Mouse (Mus musculus): ENCODE data around the gene Kcnn4. TPM values are rescaled to one million over a fixed set of nuclear protein-coding genes. Genes with fewer than 3 reads are reported as not detected.

Gene Kcnn4
- polyA plus RNA-seq, 1 experiment = 102 TPM

DNA sequence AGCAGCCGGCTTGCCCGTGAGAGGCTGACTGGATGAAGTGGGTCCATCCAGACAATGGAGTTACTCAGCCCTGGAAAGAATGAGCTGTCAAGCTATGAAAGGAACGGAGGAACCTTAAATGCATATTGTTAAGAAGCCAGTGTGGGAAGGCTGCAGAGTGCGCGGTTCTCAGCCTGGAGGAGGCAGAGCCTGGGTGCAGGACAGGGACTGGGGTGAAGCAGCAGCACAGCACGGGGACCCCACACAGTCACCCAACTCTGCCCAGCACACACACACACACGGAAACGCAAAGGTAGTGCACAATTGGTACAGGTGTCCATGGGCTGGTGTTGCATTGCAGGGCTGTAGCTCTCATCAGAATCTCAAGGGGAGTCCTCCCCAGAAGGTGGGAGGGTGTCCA lies 49.5 kb downstream of the Kcnn4 start:
- Histone ChIP-seq H3K27me3 (ENCODE audit: control insufficient read depth, insufficient read depth, low read length) (no peaks in the 10 kb centered on the region), H3K4me3 (ENCODE audit: extremely low read depth, insufficient read depth, insufficient read length) (no peak overlapping the region), H3K36me3 (ENCODE audit: control insufficient read depth, insufficient read depth, low read length) (peaks cover 24% of the 10 kb centered on the region), H3K27ac (ENCODE audit: insufficient read depth, low read length) (no peak overlapping the region), H3K4me1 (ENCODE audit: control insufficient read depth, insufficient read depth, insufficient read length) (peaks cover 1% of the 10 kb centered on the region; the same call in 1 of the 2 replicates)
- DNase-seq (ENCODE audit: low read depth in 1 of 2, low spot score in 2 of 2) = no peak
- no peak for TF ChIP-seq CTCF (IDR thresholded peaks at IDR 0.05; ENCODE audit: extremely low read depth, insufficient read depth, insufficient read length, insufficient replicate concordance)
- no peak for TF ChIP-seq POLR2A (IDR thresholded peaks at IDR 0.05; ENCODE audit: low read depth, low read length)
- 93% methylated on average over 8 of the region's 8 CpGs for WGBS

- Histone ChIP-seq H3K36me3 (ENCODE audit: control insufficient read depth, insufficient read depth, low read length) (peaks cover 24% of the 10 kb centered on the region), H3K27ac (ENCODE audit: insufficient read depth, low read length) (no peak overlapping the region), H3K4me1 (ENCODE audit: control insufficient read depth, insufficient read depth, insufficient read length) (no peaks in the 10 kb centered on the region), H3K27me3 (ENCODE audit: control insufficient read depth, insufficient read depth, low read length) (no peaks in the 10 kb centered on the region), H3K4me3 (ENCODE audit: extremely low read depth, insufficient read depth, insufficient read length) (no peak overlapping the region)
- no peak for DNase-seq (ENCODE audit: low read depth in 1 of 2, low spot score in 2 of 2)
- no peak for TF ChIP-seq POLR2A (IDR thresholded peaks at IDR 0.05; ENCODE audit: low read depth, low read length)
- no peak for TF ChIP-seq CTCF (IDR thresholded peaks at IDR 0.05; ENCODE audit: extremely low read depth, insufficient read depth, insufficient read length, insufficient replicate concordance)
- WGBS = 95% methylated on average over 7 of the region's 7 CpGs
Observed at GRCm38 (mm10) chr7:24421648-24422047, 51.6 kb downstream of the Kcnn4 start.

GRCm38 (mm10) chr7:24422251-24422650 lies 52.2 kb downstream of the Kcnn4 start:
- Histone ChIP-seq H3K4me3 (ENCODE audit: extremely low read depth, insufficient read depth, insufficient read length) (no peak overlapping the region), H3K4me1 (ENCODE audit: control insufficient read depth, insufficient read depth, insufficient read length) (no peaks in the 10 kb centered on the region), H3K27ac (ENCODE audit: insufficient read depth, low read length) (no peak overlapping the region), H3K36me3 (ENCODE audit: control insufficient read depth, insufficient read depth, low read length) (peaks cover 24% of the 10 kb centered on the region), H3K27me3 (ENCODE audit: control insufficient read depth, insufficient read depth, low read length) (no peaks in the 10 kb centered on the region)
- TF ChIP-seq POLR2A (IDR thresholded peaks at IDR 0.05; ENCODE audit: low read depth, low read length) (no peak), CTCF (IDR thresholded peaks at IDR 0.05; ENCODE audit: extremely low read depth, insufficient read depth, insufficient read length, insufficient replicate concordance) (no peak)
- WGBS = 95% methylated on average over 8 of the region's 8 CpGs
- DNase-seq (ENCODE audit: low read depth in 1 of 2, low spot score in 2 of 2) = no peak

DNA sequence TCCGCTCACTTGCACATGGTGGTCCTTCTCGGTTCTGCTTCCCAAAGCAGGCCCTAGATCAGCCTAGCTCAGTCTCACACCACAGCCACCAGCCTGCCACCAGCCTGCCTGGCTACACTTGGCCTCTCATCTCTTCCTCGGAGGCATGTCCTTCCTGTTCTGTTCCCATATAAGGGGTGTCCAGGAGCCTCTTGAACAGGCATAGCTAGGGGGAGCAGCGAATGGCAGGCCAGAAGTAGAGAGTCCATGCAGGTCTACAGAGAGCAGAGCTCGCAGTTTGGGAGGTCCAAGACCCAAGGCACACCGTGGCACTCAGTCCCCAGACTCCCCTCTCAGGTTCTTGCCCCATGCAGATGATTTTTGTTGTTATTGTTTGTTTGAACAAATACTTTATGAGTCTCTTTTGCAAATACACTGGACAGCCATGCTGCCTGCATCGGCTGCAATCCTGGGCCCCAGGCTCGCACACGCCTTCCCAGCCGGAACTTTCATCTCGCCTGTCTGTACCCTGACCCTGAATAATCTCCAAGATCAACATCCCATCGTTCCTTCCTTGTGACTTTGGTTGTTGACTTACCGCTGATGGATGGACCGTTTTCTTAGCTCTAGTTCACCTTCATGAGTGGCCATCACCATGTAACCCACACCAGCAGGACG lies 53.2 kb downstream of the Kcnn4 start:
- no peak for TF ChIP-seq CTCF (IDR thresholded peaks at IDR 0.05; ENCODE audit: extremely low read depth, insufficient read depth, insufficient read length, insufficient replicate concordance)
- no peak for TF ChIP-seq POLR2A (IDR thresholded peaks at IDR 0.05; ENCODE audit: low read depth, low read length)
- H3K27ac ChIP-seq (ENCODE audit: insufficient read depth, low read length) = no peak overlapping the region
- no peak overlapping the region for H3K4me3 ChIP-seq (ENCODE audit: extremely low read depth, insufficient read depth, insufficient read length)
- H3K27me3 ChIP-seq (ENCODE audit: control insufficient read depth, insufficient read depth, low read length) = no peaks in the 10 kb centered on the region
- WGBS = 95% methylated on average over 15 of the region's 15 CpGs
- no peak for DNase-seq (ENCODE audit: low read depth in 1 of 2, low spot score in 2 of 2)
- peaks cover 22% of the 10 kb centered on the region for H3K36me3 ChIP-seq (ENCODE audit: control insufficient read depth, insufficient read depth, low read length)
- H3K4me1 ChIP-seq (ENCODE audit: control insufficient read depth, insufficient read depth, insufficient read length) = no peaks in the 10 kb centered on the region

DNA sequence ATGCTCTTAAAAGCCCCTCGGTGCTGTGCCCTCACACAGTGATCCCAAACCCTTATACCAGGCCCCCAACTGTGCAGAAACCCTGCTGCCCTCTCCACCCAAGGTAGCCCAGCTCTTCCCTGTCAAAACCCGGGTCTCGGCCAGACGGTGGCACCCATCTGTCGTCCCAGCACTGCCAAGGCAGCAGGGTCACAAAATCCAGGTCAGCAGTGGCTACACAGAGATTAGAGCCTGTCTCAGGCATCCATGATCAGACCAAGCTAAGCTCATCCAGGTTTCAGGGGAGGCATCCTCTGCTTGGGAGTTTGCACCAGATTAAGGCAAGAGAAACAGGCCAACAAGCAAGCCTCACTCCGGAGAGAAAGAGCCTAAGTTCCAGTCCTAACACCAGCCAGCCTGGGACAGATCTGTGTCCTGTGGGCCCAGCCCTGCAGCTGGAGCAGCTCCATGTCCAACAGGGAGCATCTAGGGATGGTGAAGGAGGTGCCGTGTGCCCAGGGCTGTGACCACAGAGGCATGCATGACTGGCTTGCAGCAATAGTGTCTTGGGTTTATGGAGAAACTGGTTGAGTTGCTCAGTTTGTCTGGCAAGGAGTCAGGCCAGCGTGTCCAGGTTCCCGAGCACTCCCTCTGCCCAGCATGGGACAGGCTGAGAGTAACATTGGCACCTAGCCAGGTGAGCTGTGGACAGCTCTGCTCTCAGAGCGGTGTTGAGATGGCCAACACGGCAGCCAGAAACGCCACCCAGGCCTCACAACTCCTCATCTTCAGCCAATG lies 54.1 kb downstream of the Kcnn4 start:
- no peak for TF ChIP-seq CTCF (IDR thresholded peaks at IDR 0.05; ENCODE audit: extremely low read depth, insufficient read depth, insufficient read length, insufficient replicate concordance)
- TF ChIP-seq POLR2A (IDR thresholded peaks at IDR 0.05; ENCODE audit: low read depth, low read length) = no peak
- H3K36me3 ChIP-seq (ENCODE audit: control insufficient read depth, insufficient read depth, low read length) = peaks cover 22% of the 10 kb centered on the region
- H3K27ac ChIP-seq (ENCODE audit: insufficient read depth, low read length) = no peak overlapping the region
- DNase-seq (ENCODE audit: low read depth in 1 of 2, low spot score in 2 of 2) = no peak
- 89% methylated on average over 12 of the region's 12 CpGs for WGBS
- H3K4me3 ChIP-seq (ENCODE audit: extremely low read depth, insufficient read depth, insufficient read length) = no peak overlapping the region
- no peaks in the 10 kb centered on the region for H3K27me3 ChIP-seq (ENCODE audit: control insufficient read depth, insufficient read depth, low read length)
- H3K4me1 ChIP-seq (ENCODE audit: control insufficient read depth, insufficient read depth, insufficient read length) = no peaks in the 10 kb centered on the region

- 87% methylated on average over 9 of the region's 9 CpGs for WGBS
- no peak for DNase-seq (ENCODE audit: low read depth in 1 of 2, low spot score in 2 of 2)
- peaks cover 2% of the 10 kb centered on the region; the same call in 1 of the 2 replicates for H3K4me1 ChIP-seq (ENCODE audit: control insufficient read depth, insufficient read depth, insufficient read length)
- no peak overlapping the region for H3K27ac ChIP-seq (ENCODE audit: insufficient read depth, low read length)
- peaks cover 17% of the 10 kb centered on the region for H3K36me3 ChIP-seq (ENCODE audit: control insufficient read depth, insufficient read depth, low read length)
- TF ChIP-seq CTCF (IDR thresholded peaks at IDR 0.05; ENCODE audit: extremely low read depth, insufficient read depth, insufficient read length, insufficient replicate concordance) = no peak
- no peak for TF ChIP-seq POLR2A (IDR thresholded peaks at IDR 0.05; ENCODE audit: low read depth, low read length)
- no peak overlapping the region for H3K4me3 ChIP-seq (ENCODE audit: extremely low read depth, insufficient read depth, insufficient read length)
- H3K27me3 ChIP-seq (ENCODE audit: control insufficient read depth, insufficient read depth, low read length) = no peaks in the 10 kb centered on the region
Observed at GRCm38 (mm10) chr7:24425919-24426318, 55.9 kb downstream of the Kcnn4 start.

- H3K27ac ChIP-seq (ENCODE audit: insufficient read depth, low read length) = no peak overlapping the region
- H3K27me3 ChIP-seq (ENCODE audit: control insufficient read depth, insufficient read depth, low read length) = no peaks in the 10 kb centered on the region
- H3K36me3 ChIP-seq (ENCODE audit: control insufficient read depth, insufficient read depth, low read length) = peaks cover 9% of the 10 kb centered on the region
- H3K4me3 ChIP-seq (ENCODE audit: extremely low read depth, insufficient read depth, insufficient read length) = no peak overlapping the region
- H3K4me1 ChIP-seq (ENCODE audit: control insufficient read depth, insufficient read depth, insufficient read length) = peaks cover 3% of the 10 kb centered on the region
- TF ChIP-seq CTCF (IDR thresholded peaks at IDR 0.05; ENCODE audit: extremely low read depth, insufficient read depth, insufficient read length, insufficient replicate concordance) = no peak
- TF ChIP-seq POLR2A (IDR thresholded peaks at IDR 0.05; ENCODE audit: low read depth, low read length) = no peak
- DNase-seq (ENCODE audit: low read depth in 1 of 2, low spot score in 2 of 2) = no peak
- 95% methylated on average over 8 of the region's 8 CpGs for WGBS
Observed at GRCm38 (mm10) chr7:24427168-24427567, 57.1 kb downstream of the Kcnn4 start.
